Mouse (Mus musculus) layer of hippocampus, adult 11-12 months (tissue): ENCODE measurements around the gene Cryaa.
"Not testable (repeated sequence)": the region's sequence is repeated elsewhere in the genome, so short reads cannot be mapped to it uniquely, and the experiment has no call there.

Source experiments
- DNase-seq: peaks from one replicate; pipeline ENCODE4 v3.0.0; 2022; ENCODE audit warnings: low spot score

Gene Cryaa

DNA sequence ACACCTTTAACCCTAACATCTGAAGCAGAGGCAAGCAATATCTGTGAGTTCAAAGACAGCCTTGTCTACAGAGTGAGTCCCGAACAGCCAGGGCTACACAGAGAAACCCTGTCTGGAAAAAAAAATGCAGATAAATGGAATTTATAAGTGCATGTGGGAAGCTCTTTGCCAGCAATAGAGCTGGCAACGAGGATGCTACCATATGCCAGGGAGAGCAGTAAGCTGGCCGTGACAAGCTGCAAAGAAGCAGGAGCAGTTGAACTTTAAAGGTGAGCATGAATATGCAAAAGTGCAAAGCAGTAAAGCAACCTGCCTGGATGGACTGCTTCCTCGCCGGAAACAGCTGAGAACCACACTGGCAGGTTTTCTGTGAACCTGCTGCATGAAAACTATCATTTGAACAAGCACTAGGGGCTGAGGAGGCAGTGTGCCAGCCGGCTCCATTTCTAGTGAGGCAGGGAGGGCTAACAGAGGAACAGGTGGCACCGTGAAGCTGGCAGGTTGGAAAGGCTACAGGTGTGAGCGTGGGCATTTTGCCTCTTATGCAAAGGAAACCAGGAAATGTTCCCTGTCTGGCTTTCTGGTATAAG lies 16.9 kb upstream of the Cryaa start:
- peak; percentile 84 for DNase-seq

DNA sequence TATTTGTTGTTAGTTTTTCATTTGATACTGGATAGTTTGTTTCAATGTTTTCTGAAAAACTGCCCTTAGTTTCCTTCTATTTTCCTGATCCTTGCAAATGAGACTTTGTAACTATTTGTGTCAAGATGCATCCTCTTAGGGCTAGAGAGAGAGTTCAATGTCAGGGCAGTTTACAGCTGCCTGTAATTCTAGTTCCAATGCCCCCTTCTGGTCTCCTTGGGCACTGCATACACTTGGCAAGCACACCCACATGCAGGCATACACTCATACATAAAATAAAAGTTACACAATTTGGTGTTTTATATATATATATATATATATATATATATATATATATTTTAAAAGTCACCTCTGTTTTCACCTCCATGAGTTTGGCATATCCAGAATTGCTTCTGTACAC lies 14.8 kb upstream of the Cryaa start:
- DNase-seq: no peak

DNA sequence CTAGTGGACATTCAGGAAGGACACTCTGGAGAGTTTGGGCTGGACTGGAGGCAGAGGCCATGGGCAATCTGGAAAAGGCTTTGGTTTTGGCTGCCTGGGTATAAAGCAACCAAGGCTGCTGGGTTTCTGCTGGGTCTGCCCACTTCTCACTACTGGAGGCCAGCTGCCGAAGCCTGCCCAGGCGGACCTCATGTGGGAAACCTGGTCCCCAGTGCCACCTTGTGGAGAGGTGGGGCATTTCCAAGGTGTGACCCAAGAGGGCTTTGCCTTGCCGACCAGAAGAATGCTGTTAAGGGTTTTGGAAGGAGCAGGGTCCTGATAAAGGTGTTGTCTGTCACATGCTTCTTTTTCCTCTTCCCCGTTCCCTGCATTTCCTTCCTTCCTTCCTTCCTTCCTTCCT lies 12.8 kb upstream of the Cryaa start:
- DNase-seq: peak; percentile 83

DNA sequence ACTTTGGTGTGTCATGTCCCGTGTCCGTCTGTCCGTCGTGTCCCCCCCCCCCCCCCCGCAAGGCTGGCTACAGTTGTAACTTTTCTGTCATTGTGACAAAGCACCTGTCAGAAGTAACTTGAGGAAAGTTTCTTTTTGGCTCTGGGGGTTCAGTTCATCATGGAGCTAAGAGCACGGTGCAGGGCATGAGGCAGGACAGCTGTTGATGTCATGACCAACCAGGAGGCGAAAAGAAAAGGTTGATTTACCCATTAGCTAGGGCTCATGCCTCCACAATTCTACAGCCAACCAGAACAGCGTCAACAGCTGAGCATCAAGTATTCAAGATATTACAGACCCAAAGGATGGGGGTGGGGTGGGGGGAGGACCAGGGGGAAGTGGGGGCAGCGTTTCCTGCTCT lies 9.3 kb upstream of the Cryaa start:
- no peak for DNase-seq

DNA sequence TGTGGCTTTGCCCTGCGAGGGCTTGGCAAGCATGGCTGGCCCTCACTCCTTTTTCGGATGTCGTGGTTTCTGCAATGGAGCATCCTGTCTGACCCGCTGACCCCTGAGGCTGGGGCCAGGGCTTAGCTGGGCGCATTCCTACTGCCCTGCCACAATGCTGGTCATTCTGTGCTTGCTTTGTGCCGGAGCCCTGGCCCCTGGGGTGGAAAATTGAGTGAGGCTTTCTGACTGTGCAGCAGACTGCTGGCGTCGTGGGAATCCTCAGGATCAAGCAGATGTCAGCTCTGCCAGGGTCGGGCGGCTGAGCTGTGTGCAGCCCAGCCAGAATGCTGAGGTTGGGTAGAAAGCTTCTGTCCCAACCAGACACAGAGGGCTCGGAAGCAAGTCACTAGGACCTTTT lies 7.4 kb upstream of the Cryaa start:
- DNase-seq: no peak

DNA sequence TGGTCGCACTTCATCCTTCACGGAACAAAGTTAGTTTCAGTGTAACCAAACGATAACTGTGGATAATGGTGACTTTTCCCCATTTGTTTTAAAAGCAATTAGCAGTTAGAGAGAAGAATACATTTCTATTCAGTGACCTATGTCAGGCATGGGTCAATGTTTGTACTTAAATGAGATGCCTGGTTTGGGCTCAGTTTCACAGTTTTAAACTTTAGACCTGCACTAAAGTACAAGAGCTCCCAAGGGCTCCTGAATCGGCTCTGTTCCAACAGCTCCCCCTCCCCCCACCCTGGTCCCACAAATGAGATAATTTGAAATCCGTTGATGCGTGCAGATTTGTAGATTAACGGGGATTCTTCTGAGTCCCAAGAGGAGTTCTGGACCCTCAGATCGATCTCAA lies 5.9 kb upstream of the Cryaa start:
- no peak for DNase-seq

DNA sequence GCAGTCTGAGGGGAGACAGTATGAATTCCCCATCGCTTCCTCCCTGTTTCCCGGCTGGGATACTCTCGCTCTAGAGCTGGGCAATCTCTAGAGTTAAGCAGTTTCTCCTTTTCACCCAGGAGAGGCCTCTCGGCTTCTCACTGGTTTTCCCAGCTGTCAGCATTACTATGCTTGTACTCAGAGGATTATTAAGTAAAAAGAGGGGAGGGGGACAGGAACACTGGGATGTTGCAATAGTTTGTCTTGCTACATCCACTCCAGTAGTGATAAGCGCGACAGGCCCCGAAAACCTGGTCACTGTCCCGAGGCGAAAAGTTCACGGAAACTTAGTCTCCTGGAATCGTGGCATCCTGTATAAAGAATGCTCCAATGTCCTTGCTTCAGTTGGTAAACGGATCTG lies 5.3 kb upstream of the Cryaa start:
- no peak for DNase-seq

DNA sequence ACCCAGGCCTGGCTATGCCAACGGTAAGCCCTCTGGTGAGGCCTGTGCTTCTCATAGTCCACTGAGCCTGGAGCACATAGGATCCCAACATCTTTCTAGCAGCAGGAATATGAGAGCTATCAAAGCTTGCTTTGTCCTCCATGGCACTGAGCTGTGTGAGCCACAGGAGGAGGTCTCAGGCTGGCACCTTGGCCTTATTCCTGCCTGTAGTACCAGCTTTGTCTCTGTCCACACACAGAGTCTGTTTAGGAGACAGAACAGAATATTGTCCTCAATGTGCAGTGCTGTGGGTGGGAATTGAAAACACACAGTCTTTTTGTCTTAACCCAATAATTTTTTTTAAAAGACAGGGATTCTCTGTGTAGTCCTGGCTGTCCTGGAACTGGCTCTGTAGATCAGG lies 3.2 kb upstream of the Cryaa start:
- peak; percentile 59 for DNase-seq

DNA sequence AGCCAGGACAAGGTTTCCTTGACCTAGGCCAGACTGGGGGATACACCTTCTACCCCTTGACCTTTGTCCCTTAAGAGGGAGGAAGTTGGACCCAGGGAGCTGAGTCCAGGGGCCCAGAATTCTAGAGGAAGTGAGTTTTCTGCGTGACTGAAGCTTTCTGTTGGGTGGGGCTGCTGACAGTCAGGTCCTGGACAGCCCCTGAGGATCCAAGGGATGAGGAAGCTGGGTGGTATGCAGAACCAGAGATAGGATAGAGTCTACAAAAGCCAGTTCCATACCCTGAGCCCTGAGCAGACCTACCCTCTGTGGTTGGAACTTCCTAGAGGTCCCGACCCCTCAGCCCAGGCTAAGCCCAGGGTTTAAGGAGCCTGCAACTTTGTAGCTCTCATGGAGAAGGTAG lies 2.8 kb downstream of the Cryaa start:
- no peak for DNase-seq

DNA sequence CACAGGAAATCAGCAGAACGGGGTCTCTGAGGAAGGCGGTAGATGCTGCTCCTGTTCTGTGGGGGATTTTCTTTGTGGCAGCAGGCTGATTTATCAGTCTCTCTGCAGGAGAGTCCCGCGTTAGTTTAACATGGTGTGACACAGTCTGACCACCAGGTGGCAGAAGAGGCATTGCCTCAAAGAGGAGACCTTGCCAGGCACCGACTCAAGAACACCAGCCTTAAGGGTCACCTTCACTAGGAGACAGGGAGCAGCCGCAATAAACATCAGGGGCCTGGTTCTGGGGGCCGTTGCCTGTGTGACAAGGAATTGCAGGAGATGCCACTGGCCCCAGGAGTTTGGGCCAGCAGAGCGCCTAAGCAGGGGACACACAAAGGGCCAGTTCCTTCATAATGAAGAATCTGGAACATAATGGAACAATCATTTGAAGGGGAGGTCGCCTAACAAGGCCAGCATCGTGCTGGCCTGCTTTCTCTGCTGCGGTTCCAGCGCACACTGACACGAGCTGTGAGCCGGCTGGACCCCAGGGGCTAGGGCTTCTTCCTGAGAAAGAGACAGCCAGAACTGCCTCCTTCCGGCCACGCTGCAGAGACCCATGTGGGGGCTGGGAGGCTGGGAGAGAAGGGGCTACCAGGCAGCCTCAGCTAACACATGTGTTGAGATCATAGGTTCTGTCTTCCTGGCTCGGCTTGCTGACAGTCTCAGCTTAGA lies 8.1 kb downstream of the Cryaa start:
- peak; percentile 88 for DNase-seq

DNA sequence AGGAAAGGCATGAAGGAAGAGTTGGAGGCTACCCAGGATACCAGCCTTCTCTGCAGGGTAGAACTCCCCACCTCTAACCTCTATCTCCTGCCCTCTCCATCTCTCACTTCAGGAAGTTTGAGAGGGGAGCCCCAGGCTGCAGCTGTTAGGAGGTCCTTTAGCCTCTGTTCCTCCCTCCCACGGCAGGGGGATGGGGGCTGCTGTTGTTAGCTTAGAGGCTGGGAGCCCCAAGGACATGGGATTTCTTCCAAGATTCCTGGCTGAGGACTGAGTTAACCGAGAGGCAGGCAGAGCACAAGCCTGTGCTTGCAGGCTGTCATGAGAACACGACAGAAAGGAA lies 8.6 kb downstream of the Cryaa start:
- DNase-seq: no peak

DNA sequence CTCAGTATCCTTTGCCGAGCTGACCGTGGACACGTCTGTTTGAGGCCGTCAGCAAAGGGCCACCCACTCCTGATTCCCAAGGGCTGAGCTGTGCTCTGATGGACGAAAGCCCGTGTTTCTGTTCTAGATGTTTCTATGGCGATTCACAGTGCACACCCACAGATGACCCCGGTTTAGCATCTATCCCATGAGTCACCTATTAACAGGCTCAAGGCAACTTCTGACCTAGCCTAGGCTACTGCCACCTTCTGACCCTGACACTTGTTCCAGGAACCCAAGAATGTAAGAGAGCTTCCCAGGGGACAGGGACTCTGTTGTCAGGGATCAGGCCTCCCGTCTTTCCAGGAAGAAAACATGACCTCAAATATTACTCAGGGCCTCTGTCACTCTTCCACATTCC lies 10.5 kb downstream of the Cryaa start:
- no peak for DNase-seq

DNA sequence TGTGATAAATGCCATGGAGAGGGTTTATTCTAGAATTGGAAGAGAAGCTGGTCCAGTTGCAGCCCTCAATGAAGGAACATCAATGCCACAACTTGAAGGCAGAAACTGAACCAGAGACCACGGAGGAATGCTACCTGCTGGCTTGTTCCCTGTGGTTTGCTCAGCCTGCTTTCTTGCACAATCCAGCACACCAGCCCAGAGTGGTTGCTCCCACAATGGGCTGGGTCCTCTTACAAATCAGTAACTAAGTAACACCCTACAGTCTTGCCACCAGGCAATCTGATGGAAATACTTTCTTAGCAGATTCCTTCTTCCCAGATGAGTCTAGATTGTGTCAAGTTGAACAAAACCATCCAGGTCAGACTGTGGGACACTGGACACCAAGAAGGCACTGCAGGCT lies 12.0 kb downstream of the Cryaa start:
- DNase-seq: no peak

DNA sequence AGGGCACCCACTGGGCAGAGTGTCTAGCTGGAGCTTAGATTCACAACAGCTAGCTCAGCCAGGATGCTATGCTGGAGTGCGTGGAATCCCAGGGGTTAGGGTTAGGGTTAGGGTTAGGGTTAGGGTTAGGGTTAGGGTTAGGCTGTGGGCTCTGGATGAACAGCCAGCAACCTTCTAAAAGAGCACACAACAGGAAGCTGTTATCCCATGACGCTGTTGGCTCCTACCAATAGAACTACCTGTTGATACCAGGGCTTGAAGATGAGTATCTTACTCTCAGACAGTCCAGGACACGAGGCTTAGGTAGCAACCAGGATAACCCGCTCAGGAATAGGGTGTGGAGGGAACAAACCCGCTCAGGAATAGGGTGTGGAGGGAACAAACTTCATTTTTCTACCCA lies 15.3 kb downstream of the Cryaa start:
- DNase-seq: no peak

DNA sequence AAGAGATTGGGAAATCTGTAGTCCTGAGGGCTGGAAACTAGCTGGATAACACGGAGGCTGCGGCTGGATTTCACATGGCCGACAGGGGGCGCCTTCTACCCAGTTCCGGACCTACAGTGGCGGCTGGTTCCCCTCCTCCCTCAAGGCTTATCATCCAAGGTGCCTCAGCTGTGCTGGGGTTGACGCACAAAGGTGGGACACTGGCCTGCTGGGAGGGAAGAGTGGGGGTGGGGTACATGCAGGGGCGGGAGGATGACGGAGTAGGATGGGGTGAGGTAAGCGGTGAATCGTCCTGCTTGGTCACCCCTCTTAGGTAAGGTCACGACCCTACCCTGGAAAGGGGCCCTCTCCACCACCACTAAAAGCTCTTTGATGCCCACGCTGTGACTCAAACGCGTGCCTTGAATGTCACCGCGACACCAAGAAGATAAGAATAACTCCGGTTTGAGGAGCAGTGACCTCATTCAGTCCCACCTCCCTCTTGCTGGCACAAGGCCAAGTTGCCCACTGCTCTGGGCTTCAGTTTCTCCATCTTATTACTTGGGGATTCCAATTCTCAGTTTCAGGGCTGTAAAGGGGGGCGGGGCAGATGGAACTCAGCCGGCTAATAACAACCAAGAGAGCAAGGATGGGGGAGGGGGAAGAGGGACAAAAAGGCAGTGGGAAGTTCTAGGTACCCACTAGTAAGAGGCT lies 15.9 kb downstream of the Cryaa start:
- DNase-seq: peak; percentile 84

DNA sequence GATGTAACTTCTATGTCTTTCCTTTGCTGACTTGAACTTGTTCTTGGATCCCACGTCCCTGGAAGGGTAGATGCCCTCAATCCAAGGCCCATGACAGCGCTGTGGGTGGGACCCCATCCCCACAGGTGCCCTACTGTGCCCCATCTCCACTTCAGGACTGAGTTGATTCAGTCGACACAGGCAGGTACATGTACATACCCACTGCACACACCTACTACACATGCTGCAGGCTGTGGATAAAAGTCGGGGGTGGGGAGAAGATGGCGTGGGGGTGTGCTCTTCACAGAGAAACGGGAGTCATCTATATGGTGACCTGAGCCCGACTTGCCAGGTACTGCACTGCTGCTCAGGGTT lies 16.4 kb downstream of the Cryaa start:
- no peak for DNase-seq

DNA sequence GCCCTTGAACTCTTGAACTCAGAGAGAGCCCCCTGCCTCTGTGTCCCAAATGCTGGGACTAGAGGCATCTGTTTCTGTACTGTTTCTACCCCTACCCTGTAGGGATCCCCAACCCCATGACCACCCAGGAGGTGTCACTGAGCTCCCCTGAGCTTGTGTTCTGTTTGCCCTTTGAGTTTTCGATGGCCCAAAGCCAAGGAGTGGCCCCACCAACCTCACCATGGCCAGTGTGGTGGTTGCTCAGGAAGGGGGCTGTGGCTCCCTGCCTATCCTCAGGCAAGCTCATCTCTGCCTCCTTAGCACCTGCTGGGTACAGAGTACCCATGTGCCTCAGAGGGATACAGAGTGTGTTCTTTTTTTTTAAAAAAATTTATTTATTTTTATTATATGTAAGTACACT lies 17.3 kb downstream of the Cryaa start:
- DNase-seq: no peak

DNA sequence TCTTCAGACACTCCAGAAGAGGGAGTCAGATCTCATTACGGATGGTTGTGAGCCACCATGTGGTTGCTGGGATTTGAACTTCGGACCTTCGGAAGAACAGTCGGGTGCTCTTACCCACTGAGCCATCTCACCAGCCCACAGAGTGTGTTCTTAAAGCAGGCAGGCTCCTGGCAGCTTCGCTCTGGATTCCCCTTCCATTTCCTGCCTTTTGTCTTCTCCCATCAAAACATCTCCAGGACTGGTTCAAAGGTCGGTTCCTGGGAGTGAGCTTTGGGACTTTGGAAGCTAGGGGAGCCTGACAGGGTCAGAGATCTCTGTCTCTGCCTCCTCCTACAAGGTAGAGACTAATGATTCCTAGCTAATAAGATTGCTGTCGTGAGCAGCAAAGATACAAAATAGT lies 17.7 kb downstream of the Cryaa start:
- not testable (repeated sequence) for DNase-seq

DNA sequence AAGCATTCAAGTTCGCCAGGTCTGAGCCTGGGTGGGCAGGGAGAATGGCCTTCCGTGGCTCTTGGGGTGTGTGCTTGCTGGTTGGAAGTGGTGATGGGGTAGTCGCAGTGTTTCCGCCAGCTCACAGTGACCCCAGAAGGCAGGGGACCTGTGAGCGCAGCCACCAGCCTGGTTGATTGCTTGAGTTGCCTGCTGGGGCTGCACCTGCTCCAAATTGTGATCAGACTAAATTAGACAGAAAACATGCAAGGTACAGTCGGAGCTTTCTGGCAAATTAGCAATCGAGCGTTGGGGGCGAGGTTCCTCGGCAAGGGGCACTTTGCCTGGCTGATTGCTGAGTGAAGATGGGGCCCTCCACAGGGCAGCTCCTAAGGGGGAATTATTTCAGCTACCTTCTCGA lies 20.7 kb downstream of the Cryaa start:
- DNase-seq: no peak

DNA sequence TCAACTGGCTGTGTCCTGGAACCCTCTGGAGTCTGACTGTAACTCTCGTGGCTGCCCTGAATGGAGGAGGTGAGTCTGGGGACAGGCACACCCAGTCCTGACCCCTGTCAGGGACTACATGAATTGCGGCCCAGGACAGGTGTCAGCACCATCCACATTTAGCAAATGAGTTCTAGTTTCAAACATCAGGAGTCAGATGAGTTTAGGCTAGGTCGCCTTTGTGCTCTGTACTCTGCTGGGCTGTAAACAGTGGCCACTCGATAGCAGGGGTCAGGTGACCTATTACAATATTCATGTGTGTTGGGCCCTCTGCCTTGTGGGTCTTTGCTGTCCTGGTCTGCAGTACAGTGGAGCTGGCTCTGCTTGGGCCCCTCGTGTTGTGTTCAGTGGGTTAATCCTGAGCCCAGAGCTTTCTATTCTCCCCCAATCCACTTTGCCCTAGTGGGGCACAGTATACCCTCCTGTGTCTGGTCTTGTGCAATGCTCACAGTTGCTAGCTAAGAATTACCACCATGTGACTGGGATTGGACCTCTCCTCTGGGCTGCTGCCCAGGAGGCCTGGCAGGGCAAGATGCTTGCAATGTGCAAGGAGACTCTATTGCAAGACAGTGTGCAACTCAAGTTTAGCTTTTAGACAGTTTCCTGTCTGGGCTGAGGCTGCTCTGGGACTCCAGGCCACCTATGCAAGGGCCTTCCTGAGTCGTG lies 25.8 kb downstream of the Cryaa start:
- DNase-seq: no peak

DNA sequence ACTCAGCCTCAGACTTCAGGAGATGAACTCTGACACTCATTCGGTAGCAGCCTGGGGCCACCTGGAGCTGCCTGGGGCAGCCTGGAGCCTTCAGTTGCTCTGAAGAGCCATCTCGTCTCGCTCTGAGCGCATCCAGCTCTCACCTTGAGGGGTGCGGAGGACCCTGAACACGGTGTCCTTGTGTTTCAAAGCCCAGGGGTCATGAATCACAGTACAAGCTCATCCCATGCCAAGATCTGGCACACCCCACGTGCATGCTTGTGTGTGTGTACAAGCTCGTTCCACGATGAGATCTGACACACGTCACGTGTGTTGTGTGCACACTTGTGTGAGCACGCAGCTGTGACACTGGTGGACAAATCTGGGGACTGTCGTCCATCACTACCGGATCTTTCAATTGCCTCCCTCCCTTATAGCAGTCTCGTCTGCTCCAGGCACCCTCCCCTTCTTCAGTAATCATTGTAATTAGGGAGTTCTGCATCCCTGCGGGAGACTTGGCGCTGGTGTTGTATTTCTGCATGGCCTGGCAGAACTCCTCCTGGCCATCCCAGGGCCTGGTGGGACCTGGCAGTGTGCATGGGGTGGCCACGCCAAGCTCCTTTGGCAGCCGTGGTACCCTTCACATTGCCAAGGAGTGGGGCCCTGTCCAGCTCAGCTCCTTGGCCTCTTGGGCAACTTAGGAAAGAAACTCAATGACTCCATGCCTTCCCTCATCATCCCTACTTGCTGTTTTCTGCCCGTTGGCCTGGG lies 27.8 kb downstream of the Cryaa start:
- peak; percentile 33 for DNase-seq

DNA sequence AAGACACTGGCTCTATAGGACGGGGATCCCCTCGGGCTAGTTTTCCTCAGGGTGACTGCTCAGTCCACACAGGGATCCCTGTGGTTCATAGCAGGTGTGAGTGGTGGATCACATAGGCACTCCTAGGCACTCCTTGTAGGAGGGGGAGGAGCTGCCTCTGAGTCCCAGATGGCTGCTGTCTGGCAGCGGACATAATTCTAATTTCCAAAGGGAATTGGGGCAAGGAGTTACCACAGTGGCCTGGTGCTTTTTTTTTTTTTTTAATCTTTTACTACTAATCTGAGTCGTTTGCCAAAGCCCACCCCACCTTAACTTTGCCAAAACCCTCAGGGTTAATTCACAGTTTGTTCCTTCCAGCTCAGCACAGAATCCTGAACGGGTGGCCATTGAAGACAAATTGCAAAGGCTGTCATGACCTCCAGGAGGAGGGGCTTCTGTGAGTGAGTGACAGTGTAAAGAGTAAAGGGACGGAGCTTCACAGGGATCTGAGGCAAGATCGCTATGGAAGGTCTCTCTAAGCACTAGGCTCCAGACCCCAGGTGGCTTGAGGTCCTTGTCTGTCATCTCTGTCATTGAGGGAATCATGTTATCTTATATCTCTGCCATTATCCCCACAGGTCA lies 31.6 kb downstream of the Cryaa start:
- no peak for DNase-seq
